Mouse (Mus musculus) embryonic facial prominence, embryonic 15.5 days (tissue): ENCODE measurements around the gene Elmod2. TPM values are rescaled to one million over a fixed set of nuclear protein-coding genes. Genes with fewer than 3 reads are reported as not detected.
"Not testable (repeated sequence)": the region's sequence is repeated elsewhere in the genome, so short reads cannot be mapped to it uniquely, and the experiment has no call there.

Source experiments
- ATAC-seq: fragments of 200-750 bp; cut with Nextera tagmentation; 2 replicates; pipeline ENCODE4 v1.8.0; 2017; ENCODE audit warnings: low read depth, moderate TSS enrichment; ENCODE audit not compliant: insufficient number of reproducible peaks, low FRiP score, low TSS enrichment
- H3K27ac ChIP-seq: fragments of 300-500 bp; sonication (generic); replicated peaks from 2 replicates; pipeline ENCODE4 v1.5.1; 2015; ENCODE audit warnings: mild to moderate bottlenecking, inconsistent platforms
- H3K27me3 ChIP-seq: fragments of 300-500 bp; sonication (generic); 2 replicates; pipeline ENCODE4 v1.6.1; 2015; ENCODE audit warnings: inconsistent platforms
- H3K36me3 ChIP-seq: fragments of 300-500 bp; sonication (generic); 2 replicates; pipeline ENCODE4 v1.6.1; 2015; ENCODE audit warnings: mild to moderate bottlenecking, inconsistent platforms
- H3K4me1 ChIP-seq: fragments of 300-500 bp; sonication (generic); 2 replicates; pipeline ENCODE4 v1.6.1; 2015; ENCODE audit warnings: inconsistent platforms
- H3K4me2 ChIP-seq: fragments of 300-500 bp; sonication (generic); replicated peaks from 2 replicates; pipeline ENCODE4 v1.6.1; 2015; ENCODE audit warnings: mild to moderate bottlenecking, inconsistent platforms
- H3K4me3 ChIP-seq: fragments of 300-500 bp; sonication (generic); replicated peaks from 2 replicates; pipeline ENCODE4 v1.5.1; 2015; ENCODE audit warnings: mild to moderate bottlenecking, inconsistent platforms
- H3K9ac ChIP-seq: fragments of 300-500 bp; sonication (generic); 2 replicates; pipeline ENCODE4 v1.6.1; 2015; ENCODE audit warnings: inconsistent platforms
- H3K9me3 ChIP-seq: fragments of 300-500 bp; sonication (generic); replicated peaks from 2 replicates; pipeline ENCODE4 v1.6.1; 2016; ENCODE audit warnings: inconsistent platforms
- WGBS: fragments of 180-500 bp; shearing (Covaris S2); methylation state at CpG from one replicate; pipeline ENCODE4 v1.1.7; 2015; 5-methylcytosine and 5-hydroxymethylcytosine counted together
- polyA plus RNA-seq: library from polyadenylated mRNA; unstranded; fragments of >200 nt; fragmentation: Nextera tagmentation; extraction: Ambion mirVana; gene quantifications from 2 replicates; pipeline ENCODE4 v1.2.1, GENCODE M21; 2015

Gene Elmod2
- polyA plus RNA-seq, 1 experiment from 2014 or later = 16.5 TPM

- Histone ChIP-seq H3K4me2 (no peak overlapping the region), H3K4me3 (no peak overlapping the region), H3K9ac (no peak overlapping the region), H3K4me1 (peaks cover 2% of the 10 kb centered on the region; the same call in 1 of the 2 replicates), H3K9me3 (no peaks in the 10 kb centered on the region), H3K27me3 (no peaks in the 10 kb centered on the region), H3K27ac (no peak overlapping the region), H3K36me3 (peaks cover 10% of the 10 kb centered on the region; the same call in 1 of the 2 replicates)
- WGBS = 81% methylated on average over 5 of the region's 5 CpGs
- ATAC-seq = no peak
These were observed 4.4 kb downstream of the Elmod2 start for GRCm38 (mm10) chr8:83327889-83328288.

- Histone ChIP-seq H3K4me3 (no peak overlapping the region), H3K4me1 (no peaks in the 10 kb centered on the region), H3K27ac (no peak overlapping the region), H3K36me3 (peaks cover 37% of the 10 kb centered on the region), H3K9ac (no peak overlapping the region), H3K9me3 (no peaks in the 10 kb centered on the region), H3K4me2 (no peak overlapping the region), H3K27me3 (no peaks in the 10 kb centered on the region)
- 86% methylated on average over 2 of the region's 2 CpGs for WGBS
- no peak for ATAC-seq
These were observed 9.2 kb downstream of the Elmod2 start for GRCm38 (mm10) chr8:83323056-83323455.

GRCm38 (mm10) chr8:83322374-83322773 is 9.9 kb downstream of the Elmod2 start:
- 85% methylated on average over 6 of the region's 6 CpGs for WGBS
- Histone ChIP-seq H3K27me3 (no peaks in the 10 kb centered on the region), H3K36me3 (peaks cover 36% of the 10 kb centered on the region), H3K4me3 (no peak overlapping the region), H3K4me2 (no peak overlapping the region), H3K9ac (no peak overlapping the region), H3K4me1 (no peaks in the 10 kb centered on the region), H3K27ac (no peak overlapping the region), H3K9me3 (no peaks in the 10 kb centered on the region)
- ATAC-seq = no peak

- H3K27ac ChIP-seq = no peak overlapping the region; the same call in 1 of the 2 replicates
- no peaks in the 10 kb centered on the region for H3K27me3 ChIP-seq
- no peak overlapping the region for H3K4me2 ChIP-seq
- no peaks in the 10 kb centered on the region for H3K9me3 ChIP-seq
- H3K4me3 ChIP-seq = no peak overlapping the region
- ATAC-seq = no peak
- WGBS = 28% methylated on average over 3 of the region's 3 CpGs
- H3K36me3 ChIP-seq = peaks cover 36% of the 10 kb centered on the region
- no peak overlapping the region for H3K9ac ChIP-seq
- no peaks in the 10 kb centered on the region for H3K4me1 ChIP-seq
These were observed 11.7 kb downstream of the Elmod2 start for GRCm38 (mm10) chr8:83320543-83320942.

GRCm38 (mm10) chr8:83315691-83316090 is 16.6 kb downstream of the Elmod2 start:
- no peak overlapping the region for H3K4me2 ChIP-seq
- WGBS = 47% methylated on average over 2 of the region's 2 CpGs
- no peaks in the 10 kb centered on the region for H3K4me1 ChIP-seq
- no peaks in the 10 kb centered on the region for H3K27me3 ChIP-seq
- H3K9me3 ChIP-seq = no peaks in the 10 kb centered on the region
- no peak overlapping the region for H3K4me3 ChIP-seq
- no peak overlapping the region for H3K27ac ChIP-seq
- no peak overlapping the region for H3K9ac ChIP-seq
- peaks cover 20% of the 10 kb centered on the region for H3K36me3 ChIP-seq
- ATAC-seq = no peak

- H3K36me3 ChIP-seq = peaks cover 17% of the 10 kb centered on the region
- H3K27ac ChIP-seq, ATAC-seq, H3K27me3 ChIP-seq, H3K4me1 ChIP-seq, H3K4me3 ChIP-seq, H3K4me2 ChIP-seq, H3K9ac ChIP-seq, H3K9me3 ChIP-seq: not testable (repeated sequence)
- 50% methylated on average over 4 of the region's 4 CpGs for WGBS
These were observed 17.2 kb downstream of the Elmod2 start for GRCm38 (mm10) chr8:83315084-83315483.

GRCm38 (mm10) chr8:83309836-83310235 is 22.4 kb downstream of the Elmod2 start:
- H3K4me3 ChIP-seq = no peak overlapping the region
- no peaks in the 10 kb centered on the region for H3K4me1 ChIP-seq
- no peak overlapping the region for H3K4me2 ChIP-seq
- H3K27me3 ChIP-seq = no peaks in the 10 kb centered on the region
- no peak for ATAC-seq
- H3K36me3 ChIP-seq = no peaks in the 10 kb centered on the region
- WGBS = 74% methylated on average over 6 of the region's 6 CpGs
- no peaks in the 10 kb centered on the region for H3K9me3 ChIP-seq
- no peak overlapping the region for H3K9ac ChIP-seq
- no peak overlapping the region for H3K27ac ChIP-seq

- WGBS = 91% methylated on average over 1 of the region's 1 CpGs
- no peak for ATAC-seq
- Histone ChIP-seq H3K9ac (no peak overlapping the region), H3K9me3 (no peaks in the 10 kb centered on the region), H3K4me2 (no peak overlapping the region), H3K4me1 (no peaks in the 10 kb centered on the region), H3K27me3 (no peaks in the 10 kb centered on the region), H3K4me3 (no peak overlapping the region), H3K36me3 (no peaks in the 10 kb centered on the region), H3K27ac (no peak overlapping the region)
These were observed 27.3 kb downstream of the Elmod2 start for GRCm38 (mm10) chr8:83304946-83305345.

GRCm38 (mm10) chr8:83300135-83300534 is 32.2 kb downstream of the Elmod2 start:
- no peak overlapping the region for H3K4me2 ChIP-seq
- H3K36me3 ChIP-seq = no peaks in the 10 kb centered on the region
- no peaks in the 10 kb centered on the region for H3K27me3 ChIP-seq
- H3K9me3 ChIP-seq = no peaks in the 10 kb centered on the region
- no peak overlapping the region for H3K27ac ChIP-seq
- no peaks in the 10 kb centered on the region for H3K4me1 ChIP-seq
- 61% methylated on average over 1 of the region's 1 CpGs for WGBS
- no peak overlapping the region for H3K4me3 ChIP-seq
- no peak; the same call in 1 of the 2 replicates for ATAC-seq
- H3K9ac ChIP-seq = no peak overlapping the region

GRCm38 (mm10) chr8:83297375-83297774 is 34.9 kb downstream of the Elmod2 start:
- 46% methylated on average over 4 of the region's 4 CpGs for WGBS
- Histone ChIP-seq H3K27ac (no peak overlapping the region), H3K36me3 (no peaks in the 10 kb centered on the region), H3K4me1 (no peaks in the 10 kb centered on the region), H3K9me3 (no peaks in the 10 kb centered on the region), H3K4me2 (no peak overlapping the region), H3K9ac (no peak overlapping the region), H3K4me3 (no peak overlapping the region), H3K27me3 (no peaks in the 10 kb centered on the region)
- no peak for ATAC-seq

- no peak within 1 kb of the TSS for H3K9ac ChIP-seq
- H3K27ac ChIP-seq = no peak within 1 kb of the TSS
- H3K4me1 ChIP-seq = peaks cover 5% of the 10 kb centered on the region
- H3K27me3 ChIP-seq = peaks cover 20% of the 10 kb centered on the region
- no peaks in the 10 kb centered on the region for H3K9me3 ChIP-seq
- ATAC-seq = no peak
- WGBS = 2% methylated on average over 19 of the region's 20 CpGs
- H3K4me3 ChIP-seq = peak within 1 kb of the TSS; percentile 30
- peak within 1 kb of the TSS; percentile 52 for H3K4me2 ChIP-seq
- H3K36me3 ChIP-seq = no peaks in the 10 kb centered on the region
These were observed 42.1 kb downstream of the Elmod2 start, which contains the start of gene Ucp1 for GRCm38 (mm10) chr8:83290176-83290575. Gene Ucp1, plus strand, starts transcription at chr8:83290352.

- WGBS = 70% methylated on average over 8 of the region's 8 CpGs
- no peaks in the 10 kb centered on the region for H3K9me3 ChIP-seq
- H3K27ac ChIP-seq = no peak overlapping the region
- ATAC-seq = no peak
- H3K4me3 ChIP-seq = no peak overlapping the region
- H3K9ac ChIP-seq = no peak overlapping the region
- no peaks in the 10 kb centered on the region for H3K36me3 ChIP-seq
- peaks cover 5% of the 10 kb centered on the region for H3K4me1 ChIP-seq
- peaks cover 15% of the 10 kb centered on the region for H3K27me3 ChIP-seq
- no peak overlapping the region for H3K4me2 ChIP-seq
These were observed 46.9 kb downstream of the Elmod2 start for GRCm38 (mm10) chr8:83285391-83285790.
